Mouse (Mus musculus) heart, embryonic 11.5 days (tissue): ENCODE data around the gene Pard3. TPM values are rescaled to one million over a fixed set of nuclear protein-coding genes. Genes with fewer than 3 reads are reported as not detected.

ENCODE experiments used
- ATAC-seq: fragments of 200-750 bp; cut with Nextera tagmentation; replicated peaks from 2 replicates; pipeline ENCODE4 v1.8.0; 2017; ENCODE audit warnings: moderate library complexity; ENCODE audit not compliant: insufficient number of reproducible peaks, low FRiP score, low TSS enrichment
- H3K27ac ChIP-seq: fragments of 300-500 bp; sonication (generic); 2 replicates; pipeline ENCODE4 v1.5.1; 2014; ENCODE audit warnings: mild to moderate bottlenecking, low read depth, low read length
- H3K27me3 ChIP-seq: fragments of 300-500 bp; sonication (generic); 2 replicates; pipeline ENCODE4 v1.6.1; 2014; ENCODE audit warnings: mild to moderate bottlenecking, low read length, mixed read lengths; ENCODE audit not compliant: control insufficient read depth, insufficient read depth
- H3K36me3 ChIP-seq: fragments of 300-500 bp; sonication (generic); 2 replicates; pipeline ENCODE4 v1.6.1; 2014; ENCODE audit warnings: mild to moderate bottlenecking, low read length, moderate library complexity, mixed read lengths; ENCODE audit not compliant: control insufficient read depth, insufficient read depth
- H3K4me1 ChIP-seq: fragments of 300-500 bp; sonication (generic); 2 replicates; pipeline ENCODE4 v1.6.1; 2014; ENCODE audit warnings: low read length; ENCODE audit not compliant: control insufficient read depth, insufficient read depth
- H3K4me2 ChIP-seq: fragments of 300-500 bp; sonication (generic); 2 replicates; pipeline ENCODE4 v1.6.1; 2014; ENCODE audit warnings: mild to moderate bottlenecking, moderate library complexity
- H3K4me3 ChIP-seq: fragments of 300-500 bp; sonication (generic); 2 replicates; pipeline ENCODE4 v1.5.1; 2014; ENCODE audit warnings: low read depth, low read length
- H3K9ac ChIP-seq: fragments of 300-500 bp; sonication (generic); 2 replicates; pipeline ENCODE4 v1.6.1; 2014; ENCODE audit warnings: mild to moderate bottlenecking, low read depth, low read length, moderate library complexity
- H3K9me3 ChIP-seq: fragments of 300-500 bp; sonication (generic); replicated peaks from 2 replicates; pipeline ENCODE4 v1.6.1; 2016; ENCODE audit warnings: low read length; ENCODE audit not compliant: control insufficient read depth
- WGBS: fragments of 180-500 bp; shearing (Covaris S2); extraction: QIAGEN DNeasy Blood & Tissue Kit; methylation state at CpG from one replicate; pipeline ENCODE4 v1.1.7; 2014; ENCODE audit not compliant: insufficient replicate concordance; 5-methylcytosine and 5-hydroxymethylcytosine counted together
- polyA plus RNA-seq: library from polyadenylated mRNA; unstranded; fragments of >200 nt; fragmentation: Nextera tagmentation; extraction: Ambion mirVana; gene quantifications from 2 replicates; pipeline ENCODE4 v1.2.1, GENCODE M21; 2014

The Pard3 gene
- polyA plus RNA-seq, 1 experiment from 2014 or later = 24.0 TPM

GRCm38 (mm10) chr8:127570527-127570926, 506.8 kb downstream of the Pard3 start:
- H3K4me2 ChIP-seq = no peak overlapping the region
- H3K4me1 ChIP-seq = no peaks in the 10 kb centered on the region
- H3K36me3 ChIP-seq = no peaks in the 10 kb centered on the region
- no peak for ATAC-seq
- whole genome bisulfite sequencing = 86% methylated on average over 1 of the region's 1 CpGs
- no peaks in the 10 kb centered on the region for H3K9me3 ChIP-seq
- H3K9ac ChIP-seq = no peak overlapping the region
- H3K4me3 ChIP-seq = no peak overlapping the region
- no peaks in the 10 kb centered on the region for H3K27me3 ChIP-seq
- H3K27ac ChIP-seq = no peak overlapping the region

GRCm38 (mm10) chr8:127572493-127572892, 508.8 kb downstream of the Pard3 start:
- ATAC-seq = no peak
- Histone ChIP-seq H3K4me3 (no peak overlapping the region), H3K27me3 (no peaks in the 10 kb centered on the region), H3K36me3 (no peaks in the 10 kb centered on the region), H3K4me2 (no peak overlapping the region), H3K9me3 (no peaks in the 10 kb centered on the region), H3K27ac (no peak overlapping the region), H3K9ac (no peak overlapping the region), H3K4me1 (no peaks in the 10 kb centered on the region)
- WGBS = 90% methylated on average over 4 of the region's 4 CpGs

DNA sequence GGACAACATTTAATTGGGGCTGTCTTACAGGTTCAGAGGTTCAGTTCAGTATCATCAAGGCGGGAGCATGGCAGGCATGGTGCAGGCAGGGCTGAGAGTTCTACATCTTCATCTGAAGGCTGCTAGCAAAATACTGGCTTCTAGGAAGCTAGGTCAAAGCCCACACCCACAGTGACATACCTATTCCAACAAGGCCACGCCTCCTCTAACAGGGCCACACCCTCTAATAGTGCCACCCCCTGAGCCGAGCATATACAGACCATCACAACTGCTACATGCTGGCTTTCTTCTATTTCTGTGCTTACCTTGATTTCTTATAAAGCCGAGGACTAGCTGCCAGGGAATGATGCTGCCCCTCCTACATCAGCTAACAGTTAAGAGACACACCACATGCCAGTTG, 513.0 kb downstream of the Pard3 start:
- no peak overlapping the region for H3K27ac ChIP-seq
- no peak overlapping the region for H3K4me3 ChIP-seq
- ATAC-seq = no peak
- H3K27me3 ChIP-seq = no peaks in the 10 kb centered on the region
- 86% methylated on average over 4 of the region's 4 CpGs for WGBS
- no peaks in the 10 kb centered on the region for H3K9me3 ChIP-seq
- H3K4me1 ChIP-seq = no peaks in the 10 kb centered on the region
- no peak overlapping the region for H3K9ac ChIP-seq
- H3K36me3 ChIP-seq = no peaks in the 10 kb centered on the region
- H3K4me2 ChIP-seq = no peak overlapping the region

- no peaks in the 10 kb centered on the region for H3K9me3 ChIP-seq
- no peak overlapping the region for H3K4me3 ChIP-seq
- 81% methylated on average over 6 of the region's 6 CpGs for WGBS
- no peak overlapping the region for H3K4me2 ChIP-seq
- no peak overlapping the region for H3K9ac ChIP-seq
- no peaks in the 10 kb centered on the region for H3K27me3 ChIP-seq
- no peaks in the 10 kb centered on the region for H3K4me1 ChIP-seq
- H3K36me3 ChIP-seq = no peaks in the 10 kb centered on the region
- no peak overlapping the region for H3K27ac ChIP-seq
- no peak for ATAC-seq
Measured at GRCm38 (mm10) chr8:127577656-127578055, 514.0 kb downstream of the Pard3 start.

DNA sequence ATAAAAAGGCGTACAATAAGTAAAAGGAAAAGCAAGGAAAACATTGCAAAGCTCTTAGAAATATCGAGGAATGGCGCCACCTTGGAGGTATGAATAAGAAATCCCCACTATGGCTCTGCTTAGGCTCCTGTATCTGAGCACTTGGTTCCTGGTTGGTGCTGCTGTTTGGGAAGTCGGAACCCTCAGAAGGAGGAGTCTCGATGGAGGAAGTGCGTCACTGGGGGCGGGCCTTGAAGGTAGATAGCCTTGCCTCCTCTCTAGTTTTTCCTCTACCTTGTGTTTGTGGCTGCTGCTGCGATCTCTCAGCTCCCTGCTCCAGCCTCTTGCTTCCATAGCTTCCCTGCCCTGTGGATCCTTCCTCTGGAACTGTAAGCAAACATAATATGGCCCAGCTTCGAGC, 515.7 kb downstream of the Pard3 start:
- no peak overlapping the region for H3K4me3 ChIP-seq
- no peak for ATAC-seq
- no peaks in the 10 kb centered on the region for H3K9me3 ChIP-seq
- no peak overlapping the region for H3K4me2 ChIP-seq
- 87% methylated on average over 9 of the region's 9 CpGs for WGBS
- H3K4me1 ChIP-seq = no peaks in the 10 kb centered on the region
- no peak overlapping the region for H3K27ac ChIP-seq
- H3K27me3 ChIP-seq = no peaks in the 10 kb centered on the region
- no peak overlapping the region for H3K9ac ChIP-seq
- no peaks in the 10 kb centered on the region for H3K36me3 ChIP-seq

- H3K36me3 ChIP-seq = no peaks in the 10 kb centered on the region
- H3K27ac ChIP-seq = no peak overlapping the region
- WGBS = 84% methylated on average over 2 of the region's 2 CpGs
- H3K9me3 ChIP-seq = no peaks in the 10 kb centered on the region
- no peak for ATAC-seq
- no peaks in the 10 kb centered on the region for H3K27me3 ChIP-seq
- H3K4me1 ChIP-seq = peaks cover 16% of the 10 kb centered on the region
- no peak overlapping the region for H3K9ac ChIP-seq
- no peak overlapping the region for H3K4me2 ChIP-seq
- H3K4me3 ChIP-seq = no peak overlapping the region
Measured at GRCm38 (mm10) chr8:127583429-127583828, 519.7 kb downstream of the Pard3 start.

DNA sequence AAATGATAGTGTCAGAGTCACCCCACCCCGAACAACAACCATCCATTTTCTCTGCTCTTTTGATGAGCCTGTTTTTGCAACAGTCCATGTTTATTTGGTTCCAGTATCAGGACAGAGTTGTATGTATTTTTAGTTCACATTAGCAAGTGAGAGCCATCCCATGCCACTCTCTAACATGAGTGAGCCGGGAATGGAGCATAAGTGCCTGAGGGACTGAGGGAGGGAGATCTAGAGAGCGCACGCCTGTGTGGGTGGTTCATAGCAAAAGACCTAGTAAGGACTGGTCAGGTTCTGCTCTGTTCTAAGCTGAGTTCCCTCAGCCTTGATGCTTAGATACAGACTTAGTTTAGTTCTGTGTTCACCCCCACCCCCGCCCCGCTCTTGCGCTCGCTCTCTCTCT, 521.9 kb downstream of the Pard3 start:
- no peak overlapping the region for H3K27ac ChIP-seq
- WGBS = 75% methylated on average over 8 of the region's 8 CpGs
- peaks cover 16% of the 10 kb centered on the region for H3K4me1 ChIP-seq
- no peaks in the 10 kb centered on the region for H3K27me3 ChIP-seq
- H3K4me2 ChIP-seq = no peak overlapping the region
- no peak overlapping the region for H3K9ac ChIP-seq
- no peak for ATAC-seq
- no peak overlapping the region for H3K4me3 ChIP-seq
- H3K36me3 ChIP-seq = no peaks in the 10 kb centered on the region
- H3K9me3 ChIP-seq = no peaks in the 10 kb centered on the region

DNA sequence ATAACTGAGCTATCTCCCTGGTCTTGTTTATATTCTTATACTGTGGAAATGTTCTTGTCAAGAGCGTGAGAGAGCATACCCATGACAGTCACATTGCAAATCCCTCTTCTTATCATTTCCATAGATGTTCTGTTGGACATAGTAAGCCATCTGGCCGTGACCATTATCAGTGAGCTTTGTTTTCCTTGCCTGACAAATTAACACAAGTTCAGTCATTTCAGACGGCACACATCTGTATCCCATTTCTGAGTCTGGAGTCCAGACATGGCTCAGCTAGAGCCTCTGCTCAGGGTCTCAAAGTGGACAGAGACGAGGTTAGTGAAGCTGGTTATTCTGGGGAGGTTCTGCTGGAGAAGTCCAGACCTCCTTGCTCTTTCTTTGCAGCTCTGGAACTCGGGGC, 523.0 kb downstream of the Pard3 start:
- no peaks in the 10 kb centered on the region for H3K36me3 ChIP-seq
- no peak overlapping the region for H3K4me3 ChIP-seq
- H3K9me3 ChIP-seq = no peaks in the 10 kb centered on the region
- H3K9ac ChIP-seq = no peak overlapping the region
- no peak overlapping the region for H3K4me2 ChIP-seq
- H3K27ac ChIP-seq = no peak overlapping the region
- WGBS = 32% methylated on average over 5 of the region's 5 CpGs
- ATAC-seq = no peak
- no peaks in the 10 kb centered on the region for H3K27me3 ChIP-seq
- H3K4me1 ChIP-seq = peaks cover 16% of the 10 kb centered on the region

- ATAC-seq = no peak
- 68% methylated on average over 4 of the region's 4 CpGs for WGBS
- H3K4me1 ChIP-seq = peaks cover 22% of the 10 kb centered on the region
- no peak overlapping the region for H3K4me3 ChIP-seq
- no peaks in the 10 kb centered on the region for H3K27me3 ChIP-seq
- H3K27ac ChIP-seq = no peak overlapping the region
- no peak overlapping the region for H3K4me2 ChIP-seq
- H3K9ac ChIP-seq = no peak overlapping the region
- H3K36me3 ChIP-seq = no peaks in the 10 kb centered on the region
- no peaks in the 10 kb centered on the region for H3K9me3 ChIP-seq
Measured at GRCm38 (mm10) chr8:127588313-127588712, 524.6 kb downstream of the Pard3 start.
